Mouse (Mus musculus): ENCODE results near the gene Rbm38. TPM values are rescaled to one million over a fixed set of nuclear protein-coding genes. Genes with fewer than 3 reads are reported as not detected.

The Rbm38 gene
- total and polyA plus RNA-seq, 3 experiments = 14.4 to 85.4 (median 19.4) TPM

DNA sequence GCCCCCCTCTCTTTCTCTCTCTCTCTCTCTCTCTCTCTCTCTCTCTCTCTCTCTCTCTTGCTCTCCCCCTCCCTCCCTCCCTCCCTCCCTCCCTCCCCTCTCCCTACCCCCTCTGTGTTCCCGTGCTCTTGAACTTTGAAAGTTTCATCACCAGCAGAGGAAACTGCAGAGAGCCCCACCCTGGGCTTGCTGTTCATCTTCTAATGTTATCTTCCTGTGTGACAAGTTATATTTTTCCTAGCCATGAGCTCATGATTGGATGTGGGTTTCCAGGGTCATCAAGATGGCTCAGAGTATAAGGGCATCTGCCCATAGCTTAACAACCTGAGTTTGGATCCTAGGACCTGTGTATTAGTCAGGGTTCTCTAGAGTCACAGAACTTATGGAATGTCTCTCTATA, 42.9 kb downstream of the Rbm38 start:
- no peak overlapping the region for H3K4me2 ChIP-seq (ENCODE audit: insufficient read depth, low read depth, poor library complexity, severe bottlenecking)
- no peak overlapping the region for H3K9ac ChIP-seq (ENCODE audit: insufficient read depth, low read depth)
- H3K27me3 ChIP-seq (replicated peaks) = no peaks in the 10 kb centered on the region
- no peaks in the 10 kb centered on the region for H3K79me2 ChIP-seq (replicated peaks; ENCODE audit: control insufficient read depth, extremely low read depth, insufficient read depth, poor library complexity, severe bottlenecking)
- H3K36me3 ChIP-seq (replicated peaks in 1 of 2; ENCODE audit: control insufficient read depth in 1 of 2, insufficient read depth in 1 of 2, low read length in 1 of 2) = peaks cover 0 to 7% of the 10 kb centered on the region in 2 experiments
- H3K4me1 ChIP-seq (ENCODE audit: control insufficient read depth in 1 of 2, insufficient read depth in 2 of 2) = peaks cover 24 to 35% of the 10 kb centered on the region in 2 experiments
- no peak for DNase-seq (ENCODE audit: extremely low read depth)
- dilution Hi-C loops (cut with MboI; ENCODE audit: extremely low pct_ligation_motif_present, extremely low pct_unique_long_range_greater_than_20kb, low sequenced_read_pairs) = no loop called here
- TF ChIP-seq GABPA (IDR thresholded peaks at IDR 0.05; ENCODE audit: insufficient replicate concordance, low read depth, low read length) = no peak
- no peak for TF ChIP-seq HCFC1 (IDR thresholded peaks at IDR 0.05; ENCODE audit: low read depth, low read length)
- no peak for TF ChIP-seq ZNF384 (IDR thresholded peaks at IDR 0.05; ENCODE audit: low read depth, low read length)
- TF ChIP-seq UBTF (IDR thresholded peaks at IDR 0.05; ENCODE audit: low read depth, low read length) = no peak
- no peak for TF ChIP-seq ELF1 (IDR thresholded peaks at IDR 0.05; ENCODE audit: low read depth, low read length)
- no peak for TF ChIP-seq TBP (conservative IDR thresholded peaks at IDR 0.05; ENCODE audit: low read depth, low read length)
- no peak for TF ChIP-seq MAFK (IDR thresholded peaks at IDR 0.05; ENCODE audit: insufficient replicate concordance, low read length)
- no peak for TF ChIP-seq NRF1 (IDR thresholded peaks at IDR 0.05; ENCODE audit: low read depth, low read length)
- no peak for TF ChIP-seq MXI1 (IDR thresholded peaks at IDR 0.05; ENCODE audit: low read depth, low read length)
- TF ChIP-seq ETS1 (conservative IDR thresholded peaks at IDR 0.05; ENCODE audit: low read depth, low read length) = no peak
- H3K4me3 ChIP-seq (replicated peaks in 1 of 3; ENCODE audit: low read depth in 2 of 3, low read length in 2 of 3, poor library complexity in 1 of 3) = no peak overlapping the region
- H3K9me3 ChIP-seq (replicated peaks; ENCODE audit: low read length) = no peaks in the 10 kb centered on the region
- no peak overlapping the region for H3K27ac ChIP-seq (ENCODE audit: insufficient read depth, low read depth)
- in situ Hi-C loops (cut with MboI; ENCODE audit: low pct_ligation_motif_present, low pct_unique_long_range_greater_than_20kb, low sequenced_read_pairs) = no loop called here

DNA sequence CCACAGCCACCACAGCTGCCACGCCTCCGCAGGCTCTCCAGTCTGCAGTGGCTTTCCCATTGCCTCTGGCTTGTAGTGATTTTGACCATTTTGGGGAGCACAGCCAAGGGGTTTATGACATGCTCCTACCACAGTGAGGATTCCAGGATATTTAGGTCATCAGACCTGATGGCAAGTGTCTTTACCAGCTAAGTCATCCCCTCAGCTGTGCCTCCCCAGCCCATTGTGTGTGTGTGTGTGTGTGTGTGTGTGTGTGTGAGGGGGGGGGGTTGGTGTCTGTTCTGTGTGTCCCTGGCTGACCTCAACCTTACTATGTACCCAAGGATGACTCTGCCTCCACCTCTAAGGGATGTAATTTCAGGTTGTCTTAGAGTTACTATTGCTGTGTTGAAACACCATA, 44.6 kb downstream of the Rbm38 start:
- Histone ChIP-seq H3K4me1 (ENCODE audit: control insufficient read depth in 1 of 2, insufficient read depth in 2 of 2) (peaks cover 24 to 31% of the 10 kb centered on the region in 2 experiments), H3K4me3 (replicated peaks in 1 of 3; ENCODE audit: low read depth in 2 of 3, low read length in 2 of 3, poor library complexity in 1 of 3) (no peak overlapping the region), H3K27ac (ENCODE audit: insufficient read depth, low read depth) (no peak overlapping the region), H3K36me3 (replicated peaks in 1 of 2; ENCODE audit: control insufficient read depth in 1 of 2, insufficient read depth in 1 of 2, low read length in 1 of 2) (peaks cover 0 to 7% of the 10 kb centered on the region in 2 experiments), H3K9ac (ENCODE audit: insufficient read depth, low read depth) (no peak overlapping the region), H3K27me3 (replicated peaks) (no peaks in the 10 kb centered on the region), H3K4me2 (ENCODE audit: insufficient read depth, low read depth, poor library complexity, severe bottlenecking) (no peak overlapping the region), H3K79me2 (replicated peaks; ENCODE audit: control insufficient read depth, extremely low read depth, insufficient read depth, poor library complexity, severe bottlenecking) (no peaks in the 10 kb centered on the region), H3K9me3 (replicated peaks; ENCODE audit: low read length) (no peaks in the 10 kb centered on the region)
- TF ChIP-seq JUN (IDR thresholded peaks at IDR 0.05; ENCODE audit: insufficient read depth, low read depth, low read length) (no peak), UBTF (IDR thresholded peaks at IDR 0.05; ENCODE audit: low read depth, low read length) (no peak), HCFC1 (IDR thresholded peaks at IDR 0.05; ENCODE audit: low read depth, low read length) (no peak), MAX (IDR thresholded peaks at IDR 0.05; ENCODE audit: low read length) (no peak), EP300 (IDR thresholded peaks at IDR 0.05; ENCODE audit: low read length) (no peak), TCF12 (IDR thresholded peaks at IDR 0.05; ENCODE audit: low read depth, low read length) (no peak), POLR2A (IDR thresholded peaks at IDR 0.05; ENCODE audit: low read depth, low read length) (no peak)
- dilution Hi-C loops (cut with MboI; ENCODE audit: extremely low pct_ligation_motif_present, extremely low pct_unique_long_range_greater_than_20kb, low sequenced_read_pairs) = no loop called here
- DNase-seq (ENCODE audit: extremely low read depth) = no peak
- in situ Hi-C loops (cut with MboI; ENCODE audit: low pct_ligation_motif_present, low pct_unique_long_range_greater_than_20kb, low sequenced_read_pairs) = no loop called here
